Mouse (Mus musculus): ENCODE measurements around the gene Cerkl. TPM values are rescaled to one million over a fixed set of nuclear protein-coding genes. Genes with fewer than 3 reads are reported as not detected.

The Cerkl gene
- 2.1 and 2.6 TPM in 2 replicates for polyA plus RNA-seq (2015; fragmentation: Nextera tagmentation; extraction: Ambion mirVana)

DNA sequence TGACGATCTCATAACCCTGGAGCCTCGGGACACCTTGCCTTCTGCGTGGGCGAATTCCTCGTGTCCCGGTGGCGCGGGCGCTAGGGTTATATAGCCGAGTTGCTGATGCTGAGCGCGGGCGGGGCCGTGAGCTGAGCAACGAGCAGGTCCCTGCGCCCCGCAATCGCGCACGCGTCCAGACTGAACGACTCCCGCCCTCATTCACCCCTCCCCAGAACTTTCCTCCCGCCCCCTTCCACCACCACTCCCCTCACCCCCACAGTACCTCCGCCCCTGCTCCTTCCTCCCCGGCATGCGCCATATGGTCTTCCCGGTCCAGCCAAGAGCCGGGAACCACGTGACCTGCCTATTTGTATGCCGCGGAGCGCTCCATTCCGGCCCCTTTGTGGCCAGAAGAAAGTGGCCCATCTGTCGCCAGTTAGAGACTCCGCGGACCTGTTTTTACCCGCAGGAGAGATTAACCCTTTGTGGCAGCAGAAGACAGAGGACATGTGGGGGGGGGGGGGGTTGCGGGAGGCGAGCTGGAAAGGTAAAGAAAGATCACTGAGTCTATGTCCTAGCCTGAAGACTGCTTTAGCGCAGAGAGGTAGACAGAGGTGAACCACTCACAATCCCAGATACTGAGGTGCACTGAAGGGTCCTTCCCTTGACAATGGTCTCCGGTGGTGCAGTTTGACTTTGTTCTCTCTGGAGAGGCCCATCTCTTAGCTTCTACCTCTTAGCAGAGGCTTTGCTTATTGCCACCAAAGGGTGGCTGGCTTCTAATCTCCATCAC lies at the start of gene Cerkl, which contains the start of gene Neurod1:
Gene Cerkl, minus strand, starts transcription at position 211 of the 775 bp plus-strand sequence.
Gene Neurod1, minus strand, starts transcription at position 177 of the 775 bp plus-strand sequence.
- peak; percentile 91 for ATAC-seq
- H3K27ac ChIP-seq (ENCODE audit: low read depth, low read length), result no peak within 1 kb of the TSS
- H3K27me3 ChIP-seq (replicated peaks; ENCODE audit: control insufficient read depth, insufficient read depth, low read length), result peaks cover 10% of the 10 kb centered on the region
- peak within 1 kb of the TSS; percentile 41 for H3K9ac ChIP-seq (ENCODE audit: low read depth, low read length)
- peak within 1 kb of the TSS; percentile 50 for H3K4me3 ChIP-seq (ENCODE audit: low read length)
- H3K36me3 ChIP-seq (ENCODE audit: control insufficient read depth, insufficient read depth, low read length), result no peaks in the 10 kb centered on the region
- under 1% methylated on average over 39 of the region's 42 CpGs for WGBS
- H3K9me3 ChIP-seq (ENCODE audit: control insufficient read depth, low read length), result no peaks in the 10 kb centered on the region
- H3K4me2 ChIP-seq (ENCODE audit: low read length), result peak within 1 kb of the TSS; percentile 85
- peaks cover 16% of the 10 kb centered on the region for H3K4me1 ChIP-seq (ENCODE audit: control insufficient read depth, insufficient read depth, low read depth, low read length)

DNA sequence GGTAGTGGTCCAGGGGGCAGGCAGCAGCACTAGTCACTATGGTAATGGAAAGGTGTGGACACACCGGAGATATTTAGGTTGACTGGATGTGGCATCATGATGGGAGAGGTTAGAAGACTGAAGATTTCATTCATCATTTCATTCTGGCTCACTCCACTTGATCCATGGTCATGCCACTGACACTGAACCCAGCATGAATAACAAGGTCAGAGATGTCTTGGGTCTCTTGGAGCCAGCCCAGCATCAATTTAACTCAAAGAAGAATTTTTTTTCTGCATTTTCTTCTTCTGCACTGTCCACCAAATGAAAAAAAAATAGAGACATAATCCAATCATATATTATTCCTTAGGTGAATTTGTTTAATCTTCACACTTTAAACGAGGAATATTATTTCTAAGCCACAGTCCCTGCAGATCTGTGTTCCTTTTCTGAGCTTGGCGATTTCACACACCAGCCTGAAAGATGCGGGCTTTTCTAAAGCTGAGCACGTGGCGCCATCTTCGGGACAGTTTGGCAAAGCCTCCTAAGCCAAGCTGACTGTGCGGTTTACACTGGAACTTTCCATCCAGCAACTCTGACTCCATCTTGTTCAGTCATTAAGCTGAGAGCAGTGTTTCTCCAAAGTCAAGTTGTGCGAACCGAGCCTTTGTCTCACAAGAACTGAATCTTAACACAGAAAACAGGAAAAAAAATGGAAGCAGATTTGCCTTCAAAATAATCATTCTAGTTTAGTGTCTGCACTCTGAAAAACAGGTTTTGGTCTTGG lies 42.6 kb upstream of the Cerkl start:
- no peak overlapping the region for H3K4me2 ChIP-seq (ENCODE audit: low read length)
- no peaks in the 10 kb centered on the region for H3K4me1 ChIP-seq (ENCODE audit: control insufficient read depth, insufficient read depth, low read depth, low read length)
- peak; percentile 94 for ATAC-seq
- no peaks in the 10 kb centered on the region for H3K27me3 ChIP-seq (replicated peaks; ENCODE audit: control insufficient read depth, insufficient read depth, low read length)
- WGBS, result 22% methylated on average over 10 of the region's 10 CpGs
- no peak overlapping the region for H3K27ac ChIP-seq (ENCODE audit: low read depth, low read length)
- H3K9me3 ChIP-seq (ENCODE audit: control insufficient read depth, low read length), result no peaks in the 10 kb centered on the region
- no peak overlapping the region for H3K9ac ChIP-seq (ENCODE audit: low read depth, low read length)
- H3K36me3 ChIP-seq (ENCODE audit: control insufficient read depth, insufficient read depth, low read length), result no peaks in the 10 kb centered on the region
- H3K4me3 ChIP-seq (ENCODE audit: low read length), result no peak overlapping the region

DNA sequence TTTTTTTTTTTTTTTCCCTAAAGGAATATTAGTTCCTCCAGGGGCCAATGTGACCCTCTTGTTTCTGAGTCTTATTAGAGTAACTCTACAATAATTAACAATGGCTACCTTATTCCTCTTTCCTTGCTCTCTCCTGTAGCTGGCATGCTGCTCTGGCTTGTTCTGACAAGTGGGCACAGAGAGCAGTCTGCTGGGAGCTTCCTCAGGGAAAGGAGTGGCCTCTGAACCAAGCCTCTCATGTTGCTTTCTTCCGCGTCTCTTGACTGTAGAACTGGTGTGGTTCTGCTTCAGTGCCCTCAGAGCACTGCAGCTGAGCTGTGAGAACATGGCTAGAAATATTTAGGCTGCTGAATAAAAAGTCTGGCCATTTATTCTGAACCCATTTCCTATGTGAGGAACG lies 28.5 kb upstream of the Cerkl start:
- Histone ChIP-seq H3K4me2 (ENCODE audit: low read length) (no peak overlapping the region), H3K9ac (ENCODE audit: low read depth, low read length) (no peak overlapping the region), H3K27me3 (replicated peaks; ENCODE audit: control insufficient read depth, insufficient read depth, low read length) (no peaks in the 10 kb centered on the region), H3K4me1 (ENCODE audit: control insufficient read depth, insufficient read depth, low read depth, low read length) (no peaks in the 10 kb centered on the region), H3K27ac (ENCODE audit: low read depth, low read length) (no peak overlapping the region), H3K4me3 (ENCODE audit: low read length) (no peak overlapping the region), H3K36me3 (ENCODE audit: control insufficient read depth, insufficient read depth, low read length) (no peaks in the 10 kb centered on the region), H3K9me3 (ENCODE audit: control insufficient read depth, low read length) (no peaks in the 10 kb centered on the region)
- ATAC-seq, result no peak
- 55% methylated on average over 3 of the region's 3 CpGs for WGBS

DNA sequence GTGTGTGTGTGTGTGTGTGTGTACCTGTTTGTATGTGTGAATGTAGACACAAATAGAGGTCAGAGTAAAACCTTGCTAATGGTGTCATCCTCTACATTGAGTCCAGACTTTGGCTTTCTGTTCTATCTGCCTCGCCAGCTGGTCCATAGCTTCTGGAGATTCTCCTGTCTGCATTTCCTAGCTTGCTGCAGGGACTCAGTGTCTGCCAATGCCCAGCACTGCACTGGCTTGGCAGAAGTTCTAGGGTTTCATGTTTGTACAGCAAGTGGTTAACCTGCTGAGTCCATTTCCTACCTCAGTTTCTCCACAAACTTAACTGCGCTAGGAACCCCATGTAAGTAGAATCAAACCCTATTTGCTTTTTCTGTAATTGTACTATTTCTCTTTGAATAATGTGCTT lies 25.9 kb upstream of the Cerkl start:
- Histone ChIP-seq H3K4me3 (ENCODE audit: low read length) (no peak overlapping the region), H3K27me3 (replicated peaks; ENCODE audit: control insufficient read depth, insufficient read depth, low read length) (no peaks in the 10 kb centered on the region), H3K9me3 (ENCODE audit: control insufficient read depth, low read length) (no peaks in the 10 kb centered on the region), H3K9ac (ENCODE audit: low read depth, low read length) (no peak overlapping the region), H3K4me1 (ENCODE audit: control insufficient read depth, insufficient read depth, low read depth, low read length) (no peaks in the 10 kb centered on the region), H3K36me3 (ENCODE audit: control insufficient read depth, insufficient read depth, low read length) (no peaks in the 10 kb centered on the region), H3K4me2 (ENCODE audit: low read length) (no peak overlapping the region), H3K27ac (ENCODE audit: low read depth, low read length) (no peak overlapping the region)
- ATAC-seq, result no peak
- WGBS, result 88% methylated on average over 2 of the region's 2 CpGs

DNA sequence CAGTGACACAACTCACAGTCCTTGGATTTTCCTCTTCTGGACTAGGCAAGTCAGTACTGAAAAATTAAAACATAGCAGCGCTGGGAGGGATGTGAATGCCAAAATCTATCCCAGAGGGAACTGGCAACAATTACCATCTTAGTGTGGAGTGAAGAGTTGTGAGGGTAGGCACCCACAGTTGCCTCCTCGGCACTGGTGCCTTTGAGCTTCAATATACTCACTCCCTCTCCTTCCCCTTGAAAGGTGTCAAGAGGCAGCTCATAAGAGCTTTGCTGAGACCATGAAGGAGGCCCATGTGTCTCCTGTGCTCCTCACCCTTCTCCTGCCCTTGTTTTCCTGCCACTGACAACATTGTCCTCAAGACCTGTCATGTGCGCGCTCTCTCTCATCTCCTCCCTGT lies 5.8 kb upstream of the Cerkl start:
- Histone ChIP-seq H3K9ac (ENCODE audit: low read depth, low read length) (no peak overlapping the region), H3K27ac (ENCODE audit: low read depth, low read length) (no peak overlapping the region), H3K36me3 (ENCODE audit: control insufficient read depth, insufficient read depth, low read length) (no peaks in the 10 kb centered on the region), H3K4me3 (ENCODE audit: low read length) (no peak overlapping the region), H3K9me3 (ENCODE audit: control insufficient read depth, low read length) (no peaks in the 10 kb centered on the region), H3K4me2 (ENCODE audit: low read length) (no peak overlapping the region), H3K27me3 (replicated peaks; ENCODE audit: control insufficient read depth, insufficient read depth, low read length) (peaks cover 6% of the 10 kb centered on the region), H3K4me1 (ENCODE audit: control insufficient read depth, insufficient read depth, low read depth, low read length) (peaks cover 16% of the 10 kb centered on the region)
- ATAC-seq, result no peak
- 80% methylated on average over 4 of the region's 4 CpGs for WGBS

DNA sequence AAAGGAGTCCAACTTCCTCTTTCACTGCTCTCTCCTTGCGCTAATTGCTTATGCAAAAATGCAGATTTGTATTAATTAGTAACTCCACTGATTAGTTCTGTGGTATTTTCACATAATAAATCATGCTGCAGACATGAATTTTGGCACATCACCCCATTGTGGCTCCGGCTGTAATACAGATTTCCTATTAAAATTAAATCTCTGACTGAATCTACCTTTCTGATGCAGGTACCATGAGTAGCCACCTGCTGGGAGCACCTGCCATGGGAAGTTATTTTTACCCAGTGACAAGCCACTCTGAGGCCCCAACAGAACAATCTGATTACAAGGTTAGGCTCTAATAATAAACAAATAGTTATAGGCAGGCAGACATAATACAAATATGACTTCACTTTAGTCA lies 5.3 kb upstream of the Cerkl start:
- Histone ChIP-seq H3K27me3 (replicated peaks; ENCODE audit: control insufficient read depth, insufficient read depth, low read length) (peaks cover 8% of the 10 kb centered on the region), H3K36me3 (ENCODE audit: control insufficient read depth, insufficient read depth, low read length) (no peaks in the 10 kb centered on the region), H3K4me3 (ENCODE audit: low read length) (no peak overlapping the region), H3K9ac (ENCODE audit: low read depth, low read length) (no peak overlapping the region), H3K4me1 (ENCODE audit: control insufficient read depth, insufficient read depth, low read depth, low read length) (peaks cover 16% of the 10 kb centered on the region), H3K27ac (ENCODE audit: low read depth, low read length) (no peak overlapping the region), H3K4me2 (ENCODE audit: low read length) (no peak overlapping the region), H3K9me3 (ENCODE audit: control insufficient read depth, low read length) (no peaks in the 10 kb centered on the region)
- WGBS, result 74% methylated on average over 2 of the region's 2 CpGs
- ATAC-seq, result no peak

DNA sequence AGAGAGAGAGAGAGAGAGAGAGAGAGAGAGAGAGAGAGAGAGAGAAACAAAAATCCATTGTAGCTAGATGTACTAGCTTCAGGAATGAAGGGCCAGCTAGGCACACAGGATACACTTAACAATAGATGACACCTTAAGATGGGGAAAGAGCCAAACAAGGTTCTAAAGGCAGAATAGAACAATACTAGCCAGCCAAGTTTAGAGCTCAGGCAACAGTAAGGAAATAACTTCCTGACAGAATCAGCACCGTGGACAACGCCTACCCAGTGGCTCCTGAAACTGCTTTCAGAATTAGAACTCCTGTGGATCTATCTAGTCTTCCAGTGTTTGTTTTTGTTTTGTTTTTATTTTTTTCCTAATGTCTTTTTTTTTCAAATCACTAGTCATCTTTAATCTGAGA lies 4.0 kb upstream of the Cerkl start:
- no peak overlapping the region for H3K9ac ChIP-seq (ENCODE audit: low read depth, low read length)
- no peak for ATAC-seq
- H3K27ac ChIP-seq (ENCODE audit: low read depth, low read length), result no peak overlapping the region
- peaks cover 8% of the 10 kb centered on the region for H3K27me3 ChIP-seq (replicated peaks; ENCODE audit: control insufficient read depth, insufficient read depth, low read length)
- H3K36me3 ChIP-seq (ENCODE audit: control insufficient read depth, insufficient read depth, low read length), result no peaks in the 10 kb centered on the region
- no peak overlapping the region for H3K4me3 ChIP-seq (ENCODE audit: low read length)
- no peaks in the 10 kb centered on the region for H3K9me3 ChIP-seq (ENCODE audit: control insufficient read depth, low read length)
- 25% methylated on average over 2 of the region's 2 CpGs for WGBS
- H3K4me2 ChIP-seq (ENCODE audit: low read length), result no peak overlapping the region; the same call in 1 of the 2 replicates
- H3K4me1 ChIP-seq (ENCODE audit: control insufficient read depth, insufficient read depth, low read depth, low read length), result peaks cover 16% of the 10 kb centered on the region

DNA sequence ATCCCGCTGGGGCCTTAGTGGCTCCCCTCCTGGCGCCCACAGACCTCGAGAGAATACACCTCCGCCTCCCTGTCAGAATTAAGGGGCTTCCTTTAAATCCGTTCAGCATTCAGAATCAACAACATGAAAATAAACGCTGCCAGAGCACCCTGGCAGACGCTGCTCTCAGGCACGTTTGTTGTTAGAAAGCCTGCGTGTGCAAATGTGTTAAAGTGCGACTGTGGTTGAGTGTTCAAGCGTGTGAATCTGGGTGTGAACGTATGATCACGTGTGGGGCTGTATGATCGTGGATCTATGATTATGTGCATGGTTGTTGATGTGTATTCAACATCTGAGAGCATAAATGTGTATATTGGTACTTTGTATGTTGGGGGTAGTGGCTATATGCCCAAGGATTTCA lies 3.5 kb upstream of the Cerkl start:
- peaks cover 8% of the 10 kb centered on the region for H3K27me3 ChIP-seq (replicated peaks; ENCODE audit: control insufficient read depth, insufficient read depth, low read length)

More for the DNA sequence above, 3.5 kb upstream of the Cerkl start:
- Histone ChIP-seq H3K36me3 (ENCODE audit: control insufficient read depth, insufficient read depth, low read length) (no peaks in the 10 kb centered on the region), H3K9me3 (ENCODE audit: control insufficient read depth, low read length) (no peaks in the 10 kb centered on the region), H3K4me1 (ENCODE audit: control insufficient read depth, insufficient read depth, low read depth, low read length) (peaks cover 16% of the 10 kb centered on the region), H3K27ac (ENCODE audit: low read depth, low read length) (no peak overlapping the region), H3K4me2 (ENCODE audit: low read length) (peak overlapping the region; percentile 46), H3K4me3 (ENCODE audit: low read length) (peak overlapping the region; percentile 25), H3K9ac (ENCODE audit: low read depth, low read length) (0 out of 2 replicates have a peak overlapping the region, but pooled peaks have one; percentile 35)
- ATAC-seq, result no peak
- 6% methylated on average over 14 of the region's 14 CpGs for WGBS
